In the genomic region with DNA sequence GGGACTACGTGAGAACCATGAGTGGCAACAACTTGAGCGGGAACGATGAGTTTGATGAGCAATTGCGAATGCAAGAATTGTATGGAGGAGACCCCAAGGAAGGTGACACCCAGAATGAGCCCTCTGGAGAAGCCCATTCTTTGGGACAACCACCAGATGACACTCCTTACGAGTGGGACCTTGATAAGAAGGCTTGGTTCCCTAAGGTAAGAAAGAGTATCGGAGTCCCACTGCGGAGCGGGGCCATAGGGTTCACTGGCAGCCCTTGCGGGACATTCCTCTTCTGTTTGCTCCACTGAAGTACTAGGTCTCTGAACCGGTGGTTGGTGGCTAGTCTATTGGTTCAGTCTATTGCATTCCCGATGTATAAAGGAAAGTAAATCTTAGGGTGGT, we compare ENCODE assay signal across 7 mouse cellular contexts. TPM values are rescaled to one million over a fixed set of nuclear protein-coding genes. Genes with fewer than 3 reads are reported as not detected.
A peak's percentile ranks its signal among the peaks of the same experiment; 100 is the strongest.
DNase-seq lines count a peak whose midpoint lies in the region; ATAC-seq lines count a peak whose summit lies in the region.

No protein-coding gene starts in this region.

- peak overlapping the region; percentile 83; the same call in 1 of the 2 replicates for H3K27ac ChIP-seq in neural tube, embryonic 11.5 days (ENCODE audit: low read depth, low read length)
- H3K27ac ChIP-seq in stomach, embryonic 16.5 days (ENCODE audit: low read length): 0 out of 2 replicates have a peak overlapping the region, but pooled peaks have one; percentile 60

- no peak for ATAC-seq in neural tube, embryonic 11.5 days (ENCODE audit: insufficient read depth, low FRiP score, low TSS enrichment)
- 0 out of 2 replicates have a peak, but pooled peaks have one; percentile 30 for ATAC-seq in erythroid progenitor cell, adult 5-6 weeks (replicated peaks; ENCODE audit: low FRiP score, poor library complexity, severe bottlenecking)
- ATAC-seq in stomach, embryonic 16.5 days (ENCODE audit: insufficient read depth, low FRiP score): 0 out of 2 replicates have a peak, but pooled peaks have one; percentile 1

- peak overlapping the region; percentile 49 for H3K4me3 ChIP-seq in neural tube, embryonic 11.5 days (ENCODE audit: low read depth, low read length)
- peak overlapping the region; percentile 63 for H3K4me3 ChIP-seq in stomach, embryonic 16.5 days (replicated peaks; ENCODE audit: low read length)

- 31% methylated on average over 11 of the region's 11 CpGs for WGBS in neural tube, embryonic 11.5 days
- 18% methylated on average over 11 of the region's 11 CpGs for WGBS in stomach, embryonic 16.5 days

- H3K4me1 ChIP-seq in neural tube, embryonic 11.5 days (ENCODE audit: control insufficient read depth, insufficient read depth, low read length): no peaks in the 10 kb centered on the region
- no peaks in the 10 kb centered on the region; the same call in 1 of the 2 replicates for H3K4me1 ChIP-seq in stomach, embryonic 16.5 days (ENCODE audit: control insufficient read depth, insufficient read depth, low read length)

- H3K4me2 ChIP-seq in neural tube, embryonic 11.5 days (ENCODE audit: low read depth): peak overlapping the region; percentile 51
- peak overlapping the region; percentile 49 for H3K4me2 ChIP-seq in stomach, embryonic 16.5 days (ENCODE audit: low read depth, low read length)

- DNase-seq in neural tube, embryonic 11.5 days (ENCODE audit: low spot score): no peak
- DNase-seq in neural tube, embryonic 10.5 days (ENCODE audit: extremely low spot score, low spot score): no peak
- peak; percentile 3 for DNase-seq in liver
- DNase-seq in thymus, postnatal 10 days (ENCODE audit: low spot score in 2 of 2): no peak
- no peak for DNase-seq in T-cell, adult 2 months (ENCODE audit: low spot score)

- no peaks in the 10 kb centered on the region for H3K27me3 ChIP-seq in neural tube, embryonic 11.5 days (ENCODE audit: control insufficient read depth, insufficient read depth, low read length)
- no peaks in the 10 kb centered on the region for H3K27me3 ChIP-seq in stomach, embryonic 16.5 days (ENCODE audit: control insufficient read depth, insufficient read depth, low read length)

- peak overlapping the region; percentile 71; the same call in 1 of the 2 replicates for H3K9ac ChIP-seq in neural tube, embryonic 11.5 days (ENCODE audit: low read length)
- peak overlapping the region; percentile 79 for H3K9ac ChIP-seq in stomach, embryonic 16.5 days (ENCODE audit: low read length)

- no peaks in the 10 kb centered on the region for H3K9me3 ChIP-seq in neural tube, embryonic 11.5 days (ENCODE audit: control insufficient read depth, low read length)
- H3K9me3 ChIP-seq in stomach, embryonic 16.5 days (replicated peaks; ENCODE audit: control insufficient read depth, low read length): no peaks in the 10 kb centered on the region

- no peaks in the 10 kb centered on the region for H3K36me3 ChIP-seq in neural tube, embryonic 11.5 days (ENCODE audit: control insufficient read depth, insufficient read depth, low read length)
- no peaks in the 10 kb centered on the region for H3K36me3 ChIP-seq in stomach, embryonic 16.5 days (ENCODE audit: control insufficient read depth, insufficient read depth, low read length)

RNA-seq across cellular contexts. Expression of gene Htatsf1, which starts 0.6 kb away (rescaled TPM):
- 87.6 and 88.5 TPM in 2 replicates for polyA plus RNA-seq in neural tube, embryonic 11.5 days (2014; fragmentation: Nextera tagmentation; extraction: Ambion mirVana)
- 12.3 and 36.0 TPM in 2 replicates for total RNA-seq in erythroid progenitor cell, adult 5-6 weeks (2015; ENCODE audit: low replicate concordance)
- 24.4 and 37.4 TPM in 2 replicates for total RNA-seq in erythroid progenitor cell, adult 5-6 weeks (2017; ENCODE audit: low replicate concordance)
- 47.6 and 53.7 TPM in 2 replicates for polyA plus RNA-seq in stomach, embryonic 16.5 days (2015; fragmentation: Nextera tagmentation; extraction: Ambion mirVana)

RNA-seq across cellular contexts. Expression of gene Brs3, which starts 11.1 kb away (rescaled TPM):
- polyA plus RNA-seq in neural tube, embryonic 11.5 days (2014; fragmentation: Nextera tagmentation; extraction: Ambion mirVana): not detected in 2 replicates
- not detected in 2 replicates for total RNA-seq in erythroid progenitor cell, adult 5-6 weeks (2015; ENCODE audit: low replicate concordance)
- not detected in 2 replicates for total RNA-seq in erythroid progenitor cell, adult 5-6 weeks (2017; ENCODE audit: low replicate concordance)
- polyA plus RNA-seq in stomach, embryonic 16.5 days (2015; fragmentation: Nextera tagmentation; extraction: Ambion mirVana): not detected in 2 replicates

RNA-seq across cellular contexts. Expression of gene Vgll1, which starts 33.9 kb away (rescaled TPM):
- 0.12 TPM in 1 of 2 replicates, not detected in the other for polyA plus RNA-seq in neural tube, embryonic 11.5 days (2014; fragmentation: Nextera tagmentation; extraction: Ambion mirVana)
- not detected in 2 replicates for total RNA-seq in erythroid progenitor cell, adult 5-6 weeks (2015; ENCODE audit: low replicate concordance)
- not detected in 2 replicates for total RNA-seq in erythroid progenitor cell, adult 5-6 weeks (2017; ENCODE audit: low replicate concordance)
- 0.08 TPM in 1 of 2 replicates, not detected in the other for polyA plus RNA-seq in stomach, embryonic 16.5 days (2015; fragmentation: Nextera tagmentation; extraction: Ambion mirVana)
